Mouse (Mus musculus) forebrain, embryonic 13.5 days (tissue): Measurements from ENCODE around the gene Polr2l. TPM values are rescaled to one million over a fixed set of nuclear protein-coding genes. Genes with fewer than 3 reads are reported as not detected.

Source experiments
- ATAC-seq: fragments of 200-750 bp; cut with Nextera tagmentation; 2 replicates; pipeline ENCODE4 v1.8.0; 2017
- H3K27ac ChIP-seq: fragments of 300-500 bp; sonication (generic); 2 replicates; pipeline ENCODE4 v1.5.1; 2015; ENCODE audit warnings: inconsistent platforms, mild to moderate bottlenecking, moderate library complexity
- H3K27me3 ChIP-seq: fragments of 300-500 bp; sonication (generic); 2 replicates; pipeline ENCODE4 v1.6.1; 2015; ENCODE audit warnings: mild to moderate bottlenecking, inconsistent platforms
- H3K36me3 ChIP-seq: fragments of 300-500 bp; sonication (generic); 2 replicates; pipeline ENCODE4 v1.6.1; 2015; ENCODE audit warnings: mild to moderate bottlenecking, inconsistent platforms; ENCODE audit not compliant: poor library complexity, severe bottlenecking
- H3K4me1 ChIP-seq: fragments of 300-500 bp; sonication (generic); 2 replicates; pipeline ENCODE4 v1.6.1; 2015; ENCODE audit warnings: inconsistent platforms
- H3K4me2 ChIP-seq: fragments of 300-500 bp; sonication (generic); 2 replicates; pipeline ENCODE4 v1.6.1; 2015; ENCODE audit warnings: inconsistent platforms, mild to moderate bottlenecking, moderate library complexity
- H3K4me3 ChIP-seq: fragments of 300-500 bp; sonication (generic); 2 replicates; pipeline ENCODE4 v1.5.1; 2015; ENCODE audit warnings: mild to moderate bottlenecking, inconsistent platforms
- H3K9ac ChIP-seq: fragments of 300-500 bp; sonication (generic); 2 replicates; pipeline ENCODE4 v1.6.1; 2015; ENCODE audit warnings: mild to moderate bottlenecking, inconsistent platforms
- H3K9me3 ChIP-seq: fragments of 300-500 bp; sonication (generic); replicated peaks from 2 replicates; pipeline ENCODE4 v1.6.1; 2016; ENCODE audit warnings: inconsistent platforms
- WGBS: fragments of 180-500 bp; shearing (Covaris S2); methylation state at CpG from one replicate; pipeline ENCODE4 v1.1.7; 2015; 5-methylcytosine and 5-hydroxymethylcytosine counted together
- polyA plus RNA-seq: library from polyadenylated mRNA; unstranded; fragments of >200 nt; fragmentation: Nextera tagmentation; extraction: Ambion mirVana; gene quantifications from 2 replicates; pipeline ENCODE4 v1.2.1, GENCODE M21; 2015

The Polr2l gene
- polyA plus RNA-seq = 76.5 and 89.5 TPM in 2 replicates

DNA sequence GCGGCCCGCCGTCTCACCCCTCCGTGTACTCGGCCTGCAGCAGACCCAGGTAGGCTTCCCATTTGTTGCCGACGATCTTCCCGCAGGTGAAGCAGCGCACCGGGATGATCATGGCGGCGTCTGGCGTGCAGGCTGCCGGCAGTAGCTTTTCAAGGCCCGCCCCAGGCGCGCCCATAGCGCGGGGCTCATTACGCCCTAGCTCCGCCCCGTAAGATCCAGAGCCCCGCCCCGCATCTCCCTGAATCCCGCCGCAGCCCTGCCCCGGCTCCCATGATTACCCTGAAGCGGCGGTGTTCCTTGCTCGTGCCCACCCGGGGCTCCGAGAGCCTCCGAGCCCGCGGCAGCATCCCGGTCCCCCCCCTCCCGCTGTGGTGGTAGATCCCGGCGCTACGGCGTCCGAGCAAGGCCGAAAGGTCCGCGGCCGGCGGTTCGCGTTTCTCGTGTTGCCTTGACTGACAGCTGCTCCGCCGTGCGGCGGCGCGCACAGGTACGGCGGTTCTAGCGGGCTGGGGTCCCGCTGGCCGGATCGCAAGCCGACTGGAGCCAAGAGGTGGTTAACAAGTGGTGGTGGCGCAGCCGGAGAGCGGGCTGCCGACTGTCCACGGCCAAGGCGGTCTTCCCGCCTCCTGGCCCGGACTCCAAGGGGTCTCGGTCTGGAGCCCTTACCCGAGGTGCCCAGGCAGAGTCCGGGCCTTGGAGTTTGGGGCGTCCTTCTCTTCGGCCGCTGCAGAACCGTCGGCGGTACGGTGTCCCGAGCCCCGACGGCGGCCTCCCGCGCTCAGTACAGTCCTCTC, at the start of gene Polr2l, which contains the start of gene Tspan4:
TSS of gene Polr2l (minus strand) at position 122 of the 794 bp plus-strand sequence.
TSS of gene Tspan4 (plus strand) at position 230 of the 794 bp plus-strand sequence.
- H3K27me3 ChIP-seq = peaks cover 27% of the 10 kb centered on the region
- H3K27ac ChIP-seq = peak within 1 kb of the TSS; percentile 85
- peak within 1 kb of the TSS; percentile 86 for H3K9ac ChIP-seq
- under 1% methylated on average over 87 of the region's 87 CpGs for WGBS
- ATAC-seq = peak; percentile 91
- peak within 1 kb of the TSS; percentile 87 for H3K4me2 ChIP-seq
- H3K4me1 ChIP-seq = peaks cover 34% of the 10 kb centered on the region
- H3K4me3 ChIP-seq = peak within 1 kb of the TSS; percentile 81
- no peaks in the 10 kb centered on the region for H3K9me3 ChIP-seq
- peaks cover 26% of the 10 kb centered on the region for H3K36me3 ChIP-seq

DNA sequence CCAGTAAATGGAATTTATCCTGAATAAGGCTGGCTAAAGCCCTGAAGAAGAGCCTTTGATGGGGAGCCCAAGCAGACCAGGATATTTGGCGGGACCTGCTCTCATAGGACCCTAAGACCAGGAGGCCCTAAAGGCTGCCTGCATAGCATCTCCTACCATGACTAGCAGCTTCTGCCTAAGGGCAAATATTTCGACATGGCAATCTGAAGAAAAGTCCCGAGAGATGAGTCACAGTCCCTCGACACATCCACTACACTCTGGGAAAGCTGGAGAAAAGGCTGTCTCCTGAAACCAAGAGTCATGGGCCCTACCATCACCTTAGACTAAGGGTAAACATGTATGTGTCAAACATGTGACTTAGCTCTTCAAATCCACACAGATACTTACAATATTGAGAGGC, 49.3 kb upstream of the Polr2l start:
- no peak overlapping the region for H3K27ac ChIP-seq
- no peak for ATAC-seq
- H3K36me3 ChIP-seq = peaks cover 48% of the 10 kb centered on the region
- no peak overlapping the region for H3K4me3 ChIP-seq
- no peaks in the 10 kb centered on the region for H3K27me3 ChIP-seq
- H3K4me1 ChIP-seq = no peaks in the 10 kb centered on the region
- 90% methylated on average over 4 of the region's 4 CpGs for WGBS
- no peak overlapping the region for H3K4me2 ChIP-seq
- no peak overlapping the region for H3K9ac ChIP-seq
- H3K9me3 ChIP-seq = no peaks in the 10 kb centered on the region

DNA sequence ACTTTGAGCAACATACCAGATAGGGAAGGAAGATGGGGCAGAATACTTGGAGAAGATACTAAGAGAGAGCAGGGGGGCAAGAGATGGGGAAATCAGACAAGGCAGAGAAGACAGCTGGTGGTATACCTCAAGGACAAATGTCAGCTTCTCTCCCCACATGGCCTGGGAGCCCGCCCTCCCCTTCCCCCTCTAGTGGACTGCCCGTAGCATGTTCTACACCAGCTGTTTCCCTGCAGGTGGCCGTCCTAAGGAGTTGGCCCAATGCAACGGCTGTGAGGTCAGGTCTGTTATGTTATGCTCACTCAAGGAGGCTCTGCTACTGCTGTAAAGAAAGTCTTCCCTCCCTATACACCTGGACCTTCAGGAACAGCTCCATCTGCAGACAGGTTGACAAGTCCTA, 48.1 kb upstream of the Polr2l start:
- H3K27me3 ChIP-seq = no peaks in the 10 kb centered on the region
- no peaks in the 10 kb centered on the region for H3K9me3 ChIP-seq
- peaks cover 35% of the 10 kb centered on the region for H3K36me3 ChIP-seq
- ATAC-seq = no peak
- 48% methylated on average over 4 of the region's 4 CpGs for WGBS
- no peaks in the 10 kb centered on the region for H3K4me1 ChIP-seq
- H3K9ac ChIP-seq = no peak overlapping the region
- H3K4me3 ChIP-seq = no peak overlapping the region
- H3K4me2 ChIP-seq = no peak overlapping the region
- no peak overlapping the region for H3K27ac ChIP-seq

DNA sequence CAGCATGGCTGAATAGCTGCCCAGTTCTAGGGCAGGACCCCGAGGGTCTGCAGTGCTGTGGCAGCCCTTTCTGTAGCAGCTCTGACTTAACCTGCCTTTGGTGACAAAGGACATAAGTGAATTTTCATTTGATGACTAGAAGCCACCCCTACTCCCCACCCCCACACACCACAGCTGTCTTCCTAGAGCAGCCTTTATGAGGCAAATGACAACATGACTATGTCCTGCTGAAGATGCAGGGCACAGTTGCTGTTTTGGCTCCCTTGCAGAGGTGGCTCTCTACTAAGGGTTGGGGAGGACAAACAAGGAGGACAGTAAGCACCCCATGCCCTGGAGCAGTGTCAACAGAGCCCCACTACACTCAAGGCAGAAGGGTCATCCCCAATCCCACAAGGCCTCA, 44.9 kb upstream of the Polr2l start:
- Histone ChIP-seq H3K9me3 (no peaks in the 10 kb centered on the region), H3K4me1 (no peaks in the 10 kb centered on the region), H3K27me3 (no peaks in the 10 kb centered on the region), H3K27ac (no peak overlapping the region), H3K36me3 (peaks cover 37% of the 10 kb centered on the region), H3K9ac (no peak overlapping the region), H3K4me3 (no peak overlapping the region), H3K4me2 (no peak overlapping the region)
- ATAC-seq = no peak
- 84% methylated on average over 1 of the region's 1 CpGs for WGBS

DNA sequence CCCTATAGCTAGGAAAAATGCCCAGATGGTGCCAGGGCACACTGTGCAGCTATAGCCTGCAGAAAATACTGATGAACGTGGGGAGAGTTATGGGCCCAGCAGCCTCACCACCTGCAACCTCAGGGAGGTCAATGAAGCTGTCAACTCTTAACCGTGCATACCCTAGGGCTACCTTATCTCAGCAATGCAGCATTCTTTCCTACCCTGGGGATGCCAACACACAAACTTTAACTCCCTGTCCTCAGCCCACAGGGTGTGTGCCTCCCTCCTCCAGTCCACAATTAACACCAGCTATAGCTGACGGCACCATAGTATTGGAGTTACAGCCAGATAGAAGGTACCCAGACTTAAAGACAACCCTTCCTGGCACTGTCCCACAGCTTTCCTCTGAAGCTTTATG, 44.0 kb upstream of the Polr2l start:
- H3K9ac ChIP-seq = no peak overlapping the region; the same call in 1 of the 2 replicates
- H3K4me1 ChIP-seq = no peaks in the 10 kb centered on the region
- 90% methylated on average over 3 of the region's 3 CpGs for WGBS
- no peak for ATAC-seq
- no peak overlapping the region for H3K4me2 ChIP-seq
- H3K27me3 ChIP-seq = no peaks in the 10 kb centered on the region
- H3K9me3 ChIP-seq = no peaks in the 10 kb centered on the region
- H3K27ac ChIP-seq = no peak overlapping the region
- peaks cover 39% of the 10 kb centered on the region for H3K36me3 ChIP-seq
- H3K4me3 ChIP-seq = no peak overlapping the region

DNA sequence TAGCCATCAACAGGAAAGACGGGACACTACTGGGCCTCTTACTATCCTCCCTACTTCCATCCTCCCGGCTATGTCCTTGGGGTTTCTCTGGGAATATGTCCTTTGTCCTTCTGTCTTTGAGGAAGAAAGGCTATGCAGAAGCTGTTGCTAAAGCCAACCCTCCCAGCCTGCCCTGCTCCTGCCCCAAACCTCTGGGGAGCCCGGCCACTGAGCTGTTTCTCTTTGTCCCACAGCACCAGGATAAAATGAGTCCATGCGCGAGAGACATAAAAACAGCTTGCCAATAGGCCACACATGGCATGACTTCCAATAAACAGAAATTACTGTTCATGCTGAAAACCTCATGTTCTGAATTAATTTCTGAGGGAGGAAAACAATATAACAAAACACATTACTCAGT, 43.4 kb upstream of the Polr2l start:
- H3K9me3 ChIP-seq = no peaks in the 10 kb centered on the region
- H3K9ac ChIP-seq = no peak overlapping the region
- H3K27me3 ChIP-seq = no peaks in the 10 kb centered on the region
- H3K4me1 ChIP-seq = no peaks in the 10 kb centered on the region
- no peak overlapping the region for H3K27ac ChIP-seq
- 82% methylated on average over 5 of the region's 5 CpGs for WGBS
- peaks cover 44% of the 10 kb centered on the region for H3K36me3 ChIP-seq
- no peak overlapping the region for H3K4me2 ChIP-seq
- ATAC-seq = no peak
- no peak overlapping the region for H3K4me3 ChIP-seq

DNA sequence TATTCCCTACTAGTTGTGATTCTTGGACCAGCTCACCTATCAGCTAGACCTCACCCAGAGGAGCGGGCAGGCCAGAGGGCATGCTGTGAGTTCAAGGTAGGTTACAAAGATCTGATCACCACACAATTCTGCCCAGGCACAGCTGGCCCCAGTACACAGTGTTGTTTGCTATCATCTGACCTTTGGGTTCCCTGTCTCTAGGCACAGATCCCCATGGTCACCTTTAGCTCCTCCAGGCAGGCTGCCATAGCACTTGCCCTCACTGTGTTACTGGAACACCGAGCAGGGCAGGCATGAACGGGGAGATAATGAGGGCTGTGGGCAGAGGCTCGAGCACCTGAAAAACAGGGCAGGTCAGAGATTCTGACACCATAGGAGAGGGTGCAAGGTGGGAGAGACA, 42.7 kb upstream of the Polr2l start:
- Histone ChIP-seq H3K9ac (no peak overlapping the region), H3K4me2 (no peak overlapping the region), H3K36me3 (peaks cover 47% of the 10 kb centered on the region), H3K9me3 (no peaks in the 10 kb centered on the region), H3K27ac (no peak overlapping the region), H3K4me1 (no peaks in the 10 kb centered on the region), H3K27me3 (no peaks in the 10 kb centered on the region), H3K4me3 (no peak overlapping the region)
- 92% methylated on average over 4 of the region's 4 CpGs for WGBS
- no peak for ATAC-seq

DNA sequence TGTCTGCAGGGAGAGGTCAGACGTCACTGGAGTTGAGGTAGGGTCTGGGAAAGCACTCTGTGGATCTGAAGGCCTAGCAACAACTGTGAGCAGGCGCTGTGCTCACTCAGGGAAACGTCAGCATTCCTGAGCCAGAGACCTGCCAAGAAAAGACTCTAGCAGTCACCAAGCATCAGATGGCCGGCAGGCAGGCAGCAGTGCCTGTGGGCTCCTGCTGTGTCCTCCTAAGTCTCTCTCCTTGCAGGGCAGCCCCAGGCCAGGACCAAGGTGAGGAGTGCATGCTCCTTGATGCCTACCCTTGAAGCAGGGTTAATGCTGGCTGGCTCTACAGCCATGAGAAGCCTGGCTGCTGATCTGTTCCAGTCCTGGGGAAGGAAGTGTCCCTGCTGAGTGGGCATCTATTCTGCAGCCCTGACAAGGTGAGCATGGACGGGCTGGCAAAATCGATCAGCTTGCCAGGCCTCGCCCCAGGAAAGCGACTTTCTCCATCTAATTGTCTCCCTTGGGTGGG, 35.8 kb upstream of the Polr2l start:
- no peaks in the 10 kb centered on the region for H3K27me3 ChIP-seq
- no peak overlapping the region for H3K4me3 ChIP-seq
- peaks cover 46% of the 10 kb centered on the region; the same call in 1 of the 2 replicates for H3K36me3 ChIP-seq
- H3K4me2 ChIP-seq = no peak overlapping the region
- ATAC-seq = no peak
- WGBS = 75% methylated on average over 8 of the region's 8 CpGs
- H3K9ac ChIP-seq = no peak overlapping the region
- H3K4me1 ChIP-seq = no peaks in the 10 kb centered on the region
- H3K9me3 ChIP-seq = no peaks in the 10 kb centered on the region
- no peak overlapping the region for H3K27ac ChIP-seq

DNA sequence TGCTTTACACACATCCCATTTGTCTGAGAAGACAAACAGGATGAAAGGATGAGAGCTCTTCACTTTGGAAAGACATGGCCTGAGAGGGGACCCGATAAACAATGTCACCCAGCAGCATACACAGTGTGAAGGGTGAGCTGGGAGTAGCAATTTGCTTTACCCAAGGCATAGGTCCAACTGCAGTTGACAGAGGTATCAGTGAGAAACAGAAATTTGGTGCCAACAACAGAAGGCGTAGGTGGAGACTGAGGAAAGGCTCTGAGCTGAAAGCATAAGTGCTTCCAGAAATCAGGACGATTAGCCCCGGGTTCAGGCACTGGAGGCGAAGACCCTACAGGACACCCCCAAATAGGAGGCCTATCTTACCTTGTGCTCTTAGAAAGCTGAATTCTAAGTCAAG, 35.3 kb upstream of the Polr2l start:
- no peak overlapping the region for H3K27ac ChIP-seq
- H3K36me3 ChIP-seq = peaks cover 42% of the 10 kb centered on the region; the same call in 1 of the 2 replicates
- no peak for ATAC-seq
- no peak overlapping the region for H3K4me3 ChIP-seq
- 96% methylated on average over 5 of the region's 5 CpGs for WGBS
- no peak overlapping the region for H3K9ac ChIP-seq
- H3K4me2 ChIP-seq = no peak overlapping the region
- no peaks in the 10 kb centered on the region for H3K27me3 ChIP-seq
- H3K9me3 ChIP-seq = no peaks in the 10 kb centered on the region
- H3K4me1 ChIP-seq = no peaks in the 10 kb centered on the region

DNA sequence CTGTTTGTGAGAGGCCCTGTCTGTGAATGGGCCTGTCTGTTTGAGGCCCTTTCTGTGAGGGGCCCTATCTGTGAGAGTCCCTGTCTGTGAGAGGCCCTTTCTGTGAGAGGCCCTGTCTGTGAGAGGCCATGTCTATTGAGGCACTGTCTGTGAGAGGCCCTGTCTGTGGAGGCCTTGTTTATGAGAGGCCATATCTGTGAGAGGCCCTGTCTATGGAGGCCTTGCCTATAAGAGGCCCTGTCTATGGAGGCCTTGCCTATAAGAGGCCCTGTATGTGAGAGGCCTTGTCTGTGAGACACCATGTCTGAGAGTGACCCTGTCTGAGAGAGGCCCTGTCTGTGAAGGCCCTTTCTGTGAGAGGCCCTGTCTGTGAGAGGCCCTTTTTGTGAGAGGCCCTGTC, 33.2 kb upstream of the Polr2l start:
- H3K27ac ChIP-seq = peak overlapping the region; percentile 0
- no peak overlapping the region for H3K4me2 ChIP-seq
- H3K9ac ChIP-seq = peak overlapping the region; percentile 0; the same call in 1 of the 2 replicates
- H3K4me3 ChIP-seq = no peak overlapping the region
- H3K9me3 ChIP-seq = no peaks in the 10 kb centered on the region
- no peaks in the 10 kb centered on the region for H3K4me1 ChIP-seq
- no peak for ATAC-seq
- peaks cover 31% of the 10 kb centered on the region; the same call in 1 of the 2 replicates for H3K36me3 ChIP-seq
- H3K27me3 ChIP-seq = no peaks in the 10 kb centered on the region

DNA sequence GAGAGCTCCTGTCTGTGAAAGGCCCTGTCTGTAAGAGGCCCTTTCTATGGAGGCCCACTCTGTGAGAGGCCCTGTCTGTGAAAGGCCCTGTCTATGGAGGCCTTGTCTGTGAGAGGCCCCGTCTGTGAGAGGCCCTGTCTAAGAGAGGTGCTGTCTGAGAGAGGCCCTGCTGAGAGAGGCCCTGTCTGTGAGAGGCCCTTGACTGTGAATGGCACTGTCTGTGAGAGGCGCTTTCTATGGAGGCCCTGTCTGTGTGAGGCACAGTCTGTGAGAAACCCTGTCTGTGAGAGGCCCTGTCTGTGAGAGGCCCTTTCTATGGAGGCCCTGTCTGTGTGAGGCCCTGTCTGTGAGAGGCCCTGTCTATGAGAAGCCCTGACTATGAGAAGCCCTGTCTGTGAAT, 31.3 kb upstream of the Polr2l start:
- H3K4me3 ChIP-seq = no peak overlapping the region
- no peak overlapping the region for H3K9ac ChIP-seq
- no peak for ATAC-seq
- H3K4me1 ChIP-seq = no peaks in the 10 kb centered on the region
- 59% methylated on average over 2 of the region's 2 CpGs for WGBS
- no peaks in the 10 kb centered on the region for H3K27me3 ChIP-seq
- no peaks in the 10 kb centered on the region for H3K9me3 ChIP-seq
- H3K4me2 ChIP-seq = no peak overlapping the region
- H3K27ac ChIP-seq = no peak overlapping the region; the same call in 1 of the 2 replicates
- H3K36me3 ChIP-seq = peaks cover 37% of the 10 kb centered on the region

DNA sequence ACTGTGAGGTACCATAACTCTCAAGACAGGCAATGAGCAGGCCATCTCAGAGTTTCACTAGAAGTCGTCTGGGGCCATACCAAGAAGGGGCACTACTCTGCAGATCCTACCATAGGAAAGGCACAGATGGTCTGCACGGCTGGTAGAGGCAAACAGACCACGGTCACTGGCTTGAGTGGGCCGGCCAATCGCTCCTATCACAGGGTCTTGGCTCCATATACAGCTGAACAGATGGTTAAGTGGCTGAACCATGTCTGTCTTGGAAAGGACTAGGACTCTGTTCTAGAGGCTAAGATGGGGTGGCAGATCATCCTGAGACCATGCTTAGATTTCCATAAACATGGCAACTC, 27.6 kb upstream of the Polr2l start:
- H3K4me1 ChIP-seq = no peaks in the 10 kb centered on the region
- no peak overlapping the region for H3K27ac ChIP-seq
- no peak overlapping the region for H3K9ac ChIP-seq
- H3K4me2 ChIP-seq = no peak overlapping the region
- ATAC-seq = no peak
- no peaks in the 10 kb centered on the region for H3K27me3 ChIP-seq
- peaks cover 33% of the 10 kb centered on the region for H3K36me3 ChIP-seq
- H3K4me3 ChIP-seq = no peak overlapping the region
- no peaks in the 10 kb centered on the region for H3K9me3 ChIP-seq
- WGBS = 96% methylated on average over 5 of the region's 5 CpGs
